Mouse (Mus musculus) embryo, embryonic 11.5 days (tissue): ENCODE measurements around the gene Coro2b.

Source experiments
- DNase-seq: peaks from one replicate; pipeline ENCODE4 v3.0.0-alpha.2; 2012; ENCODE audit warnings: low read depth, low spot score

Coro2b gene

GRCm38 (mm10) chr9:62515138-62515537 lies 21.7 kb downstream of the Coro2b start:
- no peak for DNase-seq

DNA sequence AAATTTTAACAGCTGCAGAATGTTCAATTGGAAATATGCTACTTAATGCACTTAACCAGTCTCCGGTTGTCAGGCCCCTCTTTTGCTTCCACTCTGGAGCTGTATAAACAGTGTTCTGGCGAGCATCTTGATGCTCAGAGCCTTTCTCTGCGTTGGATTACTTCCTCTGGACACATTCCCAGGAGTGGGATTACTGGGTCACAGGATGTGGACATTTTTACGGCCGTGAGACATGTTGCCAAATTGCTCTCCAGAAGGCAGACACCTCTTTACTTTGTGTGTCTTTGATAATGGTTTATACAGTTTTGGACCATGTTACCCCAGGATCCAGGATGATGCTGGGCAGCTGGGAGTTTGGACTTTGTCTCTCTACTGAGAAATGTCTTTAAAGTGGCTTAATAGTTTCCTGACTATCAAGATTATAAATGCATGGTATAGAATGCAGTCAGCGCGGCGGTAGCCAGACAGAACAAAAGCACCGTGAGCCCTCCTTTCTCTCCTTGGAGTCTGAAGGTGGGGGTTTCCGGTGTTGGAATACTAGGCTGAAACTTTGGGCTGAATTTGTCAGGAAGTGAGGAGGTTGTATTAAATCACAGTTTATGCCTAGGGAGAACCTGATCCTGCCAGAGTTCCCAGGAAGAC lies 23.2 kb downstream of the Coro2b start:
- no peak for DNase-seq

DNA sequence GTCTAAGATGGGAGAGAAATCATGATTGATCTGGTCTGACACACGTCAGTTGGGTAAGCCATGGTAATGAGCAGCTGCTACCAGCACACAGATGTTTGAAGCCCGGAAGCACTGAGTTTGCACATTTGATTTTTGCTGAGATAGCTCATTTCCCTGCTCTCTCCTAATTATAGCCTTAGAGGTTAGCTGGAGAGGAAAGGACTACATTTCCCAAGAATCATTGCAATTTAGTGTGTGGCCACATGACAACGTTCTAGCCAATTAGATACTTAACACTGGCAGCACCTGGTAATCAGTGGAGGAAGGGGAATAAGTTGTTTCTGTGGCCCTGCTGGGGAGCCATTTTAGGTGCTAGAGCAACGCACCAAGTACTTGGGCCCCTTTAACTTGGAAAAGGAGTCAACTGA lies 26.3 kb downstream of the Coro2b start:
- DNase-seq: no peak

GRCm38 (mm10) chr9:62509617-62510016 lies 27.2 kb downstream of the Coro2b start:
- no peak for DNase-seq

DNA sequence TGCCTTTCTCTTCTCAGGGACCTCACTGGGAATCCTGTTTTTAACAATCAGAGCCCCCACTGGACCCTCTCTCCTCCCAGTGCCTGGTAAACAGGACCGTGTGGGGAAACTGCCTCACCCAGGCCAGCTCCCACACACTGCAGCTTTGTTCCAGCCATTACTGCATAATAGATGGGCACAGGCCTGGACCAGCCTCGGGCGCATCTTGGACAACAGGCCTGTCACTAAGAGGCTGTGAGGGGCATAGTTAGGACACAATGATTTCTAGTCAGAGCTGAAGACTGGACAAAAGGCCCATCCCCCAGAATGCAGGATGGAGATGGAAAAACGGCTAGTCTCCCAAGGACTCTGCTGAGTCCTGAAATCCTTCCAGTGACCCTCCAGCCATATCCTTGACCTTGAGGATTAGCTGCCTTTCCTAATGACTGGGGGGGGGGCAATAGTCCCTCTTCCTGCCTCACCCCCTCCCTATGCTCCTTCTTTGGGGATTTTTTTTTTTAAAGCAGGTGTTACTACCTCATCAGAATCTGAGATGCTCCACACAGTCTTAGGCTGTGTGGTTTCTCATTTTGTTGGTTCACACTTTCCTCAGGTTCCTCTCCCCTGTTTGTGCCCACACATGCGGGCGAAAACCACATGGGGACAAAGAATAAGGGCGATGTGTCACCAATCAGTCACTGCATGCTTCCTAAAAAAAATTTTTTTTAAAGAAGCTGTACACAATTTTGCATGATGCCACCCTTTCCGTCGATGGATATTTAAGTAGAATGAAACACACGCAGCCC lies 27.9 kb downstream of the Coro2b start:
- no peak for DNase-seq

- no peak for DNase-seq
Measured at GRCm38 (mm10) chr9:62506467-62507067, 30.3 kb downstream of the Coro2b start.

DNA sequence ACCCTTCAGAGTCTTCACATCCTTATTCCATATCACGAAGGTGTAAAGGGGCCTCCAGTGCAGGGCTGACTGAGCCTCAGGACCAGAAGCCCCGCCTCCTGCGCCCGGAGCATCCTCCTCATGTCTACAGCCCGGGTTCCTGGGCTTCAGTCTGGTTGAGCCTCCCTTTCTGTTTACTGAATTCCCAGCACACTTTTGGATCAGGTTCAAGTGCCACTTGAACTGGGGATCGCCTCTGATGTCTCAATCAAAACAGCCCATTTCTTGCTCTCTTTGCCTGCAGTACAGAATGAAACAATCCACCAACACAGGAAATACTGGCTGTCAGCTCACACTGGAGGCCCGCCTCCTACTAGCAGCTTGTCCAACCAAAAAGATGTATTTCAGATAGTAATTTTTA lies 32.7 kb downstream of the Coro2b start:
- DNase-seq: no peak

DNA sequence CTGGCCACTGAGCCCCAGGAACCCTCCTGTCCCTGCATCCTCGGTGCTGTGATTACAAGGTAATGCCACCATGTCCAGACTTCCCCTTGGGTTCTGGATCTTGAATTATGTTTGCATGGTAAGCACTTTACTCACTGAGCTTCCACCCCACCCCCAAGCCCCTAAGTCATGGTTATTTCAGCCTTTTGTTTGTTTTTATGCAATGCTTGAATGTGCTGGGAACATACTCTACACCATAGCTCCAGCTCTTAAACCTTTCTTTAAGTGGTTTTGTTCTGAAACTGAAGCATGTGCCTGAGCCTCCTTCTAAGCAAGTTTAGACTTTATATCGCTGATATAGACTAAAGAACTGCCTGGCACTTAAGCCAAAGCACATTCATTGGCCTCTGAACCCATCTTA lies 34.5 kb downstream of the Coro2b start:
- DNase-seq: no peak

- no peak for DNase-seq
Measured at GRCm38 (mm10) chr9:62501566-62501965, 35.3 kb downstream of the Coro2b start.

DNA sequence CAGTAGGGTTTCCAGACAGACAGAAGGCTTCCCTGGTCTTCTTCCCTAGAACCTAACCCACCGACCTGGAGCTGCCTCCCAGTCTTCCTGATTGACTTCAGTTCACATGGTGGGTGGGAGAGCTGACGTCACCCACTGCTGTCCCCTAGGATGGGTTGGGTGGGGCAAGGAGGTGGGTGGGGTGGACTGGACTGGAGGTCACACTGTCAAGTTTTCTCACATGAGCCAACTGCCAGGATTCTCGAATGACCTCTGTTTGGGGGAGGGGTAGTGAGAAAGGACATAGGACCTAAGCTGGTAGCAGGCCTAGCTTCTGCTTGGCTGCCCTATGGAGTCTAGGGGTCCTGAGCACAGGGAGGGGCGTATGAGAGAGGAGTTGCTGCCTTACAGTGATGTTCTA lies 36.8 kb downstream of the Coro2b start:
- DNase-seq: no peak

DNA sequence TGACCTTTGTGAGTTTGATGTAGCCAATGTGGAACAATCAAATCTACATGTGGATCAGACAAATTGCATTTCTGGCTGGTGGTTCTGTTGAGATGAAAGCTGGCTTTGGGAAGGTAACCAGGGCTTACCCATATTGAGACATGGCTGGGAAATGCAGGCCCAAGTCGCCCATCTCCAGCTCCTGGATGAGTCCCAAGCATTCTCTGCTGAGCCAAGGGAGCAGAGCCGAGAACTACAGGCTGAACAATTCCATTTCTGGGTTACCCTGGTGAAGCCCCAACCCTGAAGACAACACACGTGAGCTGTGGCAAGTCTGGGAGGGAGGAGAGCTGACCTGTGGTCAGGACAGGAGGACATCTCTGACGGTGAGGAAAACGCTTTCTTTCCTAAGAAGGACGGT lies 37.9 kb downstream of the Coro2b start:
- DNase-seq: no peak

DNA sequence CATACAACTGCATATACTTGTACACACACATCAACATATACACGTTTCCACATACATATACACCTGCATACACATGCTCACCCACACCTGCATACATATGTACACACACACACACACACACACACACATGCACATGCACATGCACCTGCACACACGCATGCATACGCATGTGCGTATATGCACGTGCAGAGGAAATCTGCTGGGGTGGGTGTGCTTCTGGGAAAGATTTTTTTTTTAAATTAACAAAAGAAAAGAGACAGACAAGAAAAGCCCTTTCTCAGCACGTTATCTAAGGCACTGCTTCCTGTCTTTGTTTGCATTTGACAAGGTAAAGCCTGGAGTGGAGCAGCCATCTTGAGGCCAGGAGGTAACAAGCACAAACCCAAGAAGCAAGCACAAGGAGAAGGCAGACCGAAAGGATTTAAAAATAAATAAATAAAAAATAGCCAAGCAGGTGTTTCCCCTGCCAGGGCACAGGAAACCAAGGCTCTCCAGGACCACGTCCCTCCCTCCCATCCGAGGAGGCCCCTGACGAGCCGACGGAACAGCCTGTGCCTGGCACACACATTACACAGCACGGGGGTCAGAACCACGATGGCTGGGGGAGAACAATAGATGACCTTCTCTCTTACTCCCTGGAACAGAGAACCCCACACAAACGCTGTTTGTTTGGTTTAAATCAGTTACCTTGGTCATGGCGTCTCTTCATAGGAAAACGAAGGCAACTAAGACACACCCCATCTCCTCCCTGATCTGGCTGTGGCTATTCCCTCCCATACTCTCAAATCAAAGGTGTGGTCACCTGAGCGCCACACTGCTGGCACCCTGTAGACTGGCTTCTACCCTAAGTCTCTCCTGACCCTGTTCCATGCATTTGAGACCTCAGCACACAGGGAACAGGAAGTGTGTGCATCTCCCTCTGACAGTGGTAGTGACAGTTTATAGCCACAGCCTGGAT lies 39.4 kb downstream of the Coro2b start:
- DNase-seq: no peak

- DNase-seq: no peak
Measured at GRCm38 (mm10) chr9:62492306-62492990, 44.4 kb downstream of the Coro2b start.

GRCm38 (mm10) chr9:62491611-62492010 lies 45.2 kb downstream of the Coro2b start:
- no peak for DNase-seq

- DNase-seq: no peak
Measured at GRCm38 (mm10) chr9:62491104-62491503, 45.7 kb downstream of the Coro2b start.

GRCm38 (mm10) chr9:62484107-62484506 lies 52.7 kb downstream of the Coro2b start:
- no peak for DNase-seq

GRCm38 (mm10) chr9:62482788-62483187 lies 54.1 kb downstream of the Coro2b start:
- DNase-seq: no peak

- DNase-seq: no peak
Measured at GRCm38 (mm10) chr9:62480898-62481642, 55.8 kb downstream of the Coro2b start.

DNA sequence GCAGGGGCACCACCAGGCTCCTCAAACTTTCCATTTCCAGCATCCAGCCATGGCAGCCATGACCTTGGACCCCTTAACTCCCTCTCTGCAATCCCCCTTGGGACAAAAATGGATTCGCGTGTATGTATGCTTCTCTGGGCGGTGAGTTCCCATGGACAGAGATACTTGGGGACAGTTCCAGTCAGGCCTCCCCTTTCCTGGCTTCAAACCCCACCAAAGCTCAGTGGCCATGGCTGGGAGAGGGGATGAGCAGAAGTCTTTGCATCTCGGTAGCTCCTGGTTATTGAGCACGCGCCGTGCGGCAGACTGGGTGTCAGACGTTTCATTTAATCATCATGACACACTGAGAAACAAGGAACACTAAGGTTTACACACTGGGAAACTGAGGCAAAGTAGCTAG lies 56.7 kb downstream of the Coro2b start:
- no peak for DNase-seq

DNA sequence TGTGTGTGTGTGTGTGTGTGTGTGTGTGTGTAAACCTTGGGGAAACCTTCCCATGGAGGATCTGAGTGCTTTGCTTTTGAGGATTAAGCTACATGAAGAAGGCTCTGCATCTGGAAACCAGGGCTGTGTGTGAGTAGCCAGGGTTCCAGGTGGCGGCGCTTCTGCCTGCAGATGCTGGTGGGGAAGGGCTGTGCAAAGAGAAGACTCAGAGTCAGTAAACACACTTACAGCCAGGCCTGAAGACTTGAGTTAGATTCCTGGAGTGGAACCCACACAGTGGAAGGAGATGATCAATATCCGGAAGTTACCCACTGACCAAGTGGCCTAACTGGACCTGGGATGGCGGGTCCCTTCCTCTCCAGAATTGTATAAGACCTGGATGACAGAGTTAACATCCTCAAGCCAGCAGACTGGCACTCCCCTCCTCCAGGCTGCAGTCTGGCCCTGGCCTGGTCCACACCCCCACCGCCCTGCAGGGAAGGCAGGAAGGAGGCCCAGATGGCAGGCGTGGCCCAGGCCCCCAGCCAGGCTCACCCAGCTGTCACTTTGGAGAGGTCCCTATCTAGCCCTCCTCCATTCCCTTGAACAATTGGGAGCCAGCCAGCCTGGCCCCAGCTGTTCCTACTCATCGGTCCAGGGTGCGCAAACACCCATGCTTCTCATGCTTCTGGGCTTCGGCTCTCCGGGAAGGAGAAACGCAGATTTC lies 59.9 kb downstream of the Coro2b start:
- DNase-seq: no peak
